Mouse (Mus musculus) cerebellum, postnatal 14 days (tissue): ENCODE measurements at regions not wholly inside any gene's neighbourhood (a gene's known extent, or its start where the extent isn't known, plus 50 kb on each side); places are given as distances from the start of the nearest gene placed in this dataset.
A peak's percentile ranks its signal among the peaks of the same experiment; 100 is the strongest.

Source experiments
- DNase-seq, 2 experiments: peaks; one replicate each; pipeline ENCODE4 v3.0.0; 2021; ENCODE audit warnings: mixed read lengths in 2 of 2

DNA sequence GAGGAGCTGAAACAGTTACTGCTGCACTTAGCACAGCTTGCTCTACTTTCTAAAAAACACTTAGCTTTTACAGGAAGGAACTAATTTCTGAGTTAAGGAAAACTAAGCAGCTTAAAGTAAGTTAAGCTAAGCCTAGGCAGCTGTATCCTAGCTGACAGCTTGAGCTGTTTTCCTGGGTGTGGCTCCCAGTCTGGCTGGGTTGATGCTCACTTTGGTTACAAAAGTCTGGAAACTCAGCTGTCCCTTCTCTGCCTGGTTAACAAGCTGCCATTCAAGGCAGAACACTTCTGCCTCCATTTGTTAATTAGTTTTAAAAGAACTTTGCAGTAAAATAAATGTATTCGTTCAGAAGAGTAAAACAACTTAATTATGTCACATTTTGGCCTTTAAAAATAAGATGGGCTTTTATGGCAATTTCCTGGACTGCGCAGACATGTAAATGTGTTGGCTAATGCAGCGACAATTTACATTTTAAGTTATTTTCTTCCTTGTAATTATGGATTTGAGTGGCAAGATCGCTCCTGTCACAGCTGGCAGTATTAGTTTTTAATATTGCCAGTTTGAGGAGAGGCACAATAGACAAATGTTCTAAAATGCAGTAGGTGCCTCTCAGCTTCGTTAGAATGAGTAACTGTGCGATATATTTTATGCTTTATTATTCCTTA is 406.2 kb downstream of the Hace1 start:
- DNase-seq, result no peak

DNA sequence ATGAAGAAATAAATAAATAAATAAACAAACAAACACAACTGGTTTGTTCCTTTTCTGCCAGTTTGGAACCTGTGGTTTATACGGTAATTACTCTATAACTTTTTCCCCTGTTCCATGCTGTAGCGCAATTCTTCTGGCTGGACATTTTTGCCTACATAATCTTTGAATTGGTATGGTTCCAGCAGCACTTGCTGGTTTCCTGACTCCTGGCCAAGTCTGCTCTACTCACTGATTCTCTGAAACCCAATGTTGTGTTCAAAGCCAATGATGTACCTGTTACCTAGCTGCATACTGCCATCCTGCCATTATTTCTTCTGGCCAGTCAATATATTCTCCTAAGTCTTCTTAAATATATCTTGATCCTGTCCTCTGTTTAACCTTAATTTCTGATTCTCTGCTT is 408.7 kb downstream of the Hace1 start:
- peak; percentile 57 to 78 for DNase-seq

DNA sequence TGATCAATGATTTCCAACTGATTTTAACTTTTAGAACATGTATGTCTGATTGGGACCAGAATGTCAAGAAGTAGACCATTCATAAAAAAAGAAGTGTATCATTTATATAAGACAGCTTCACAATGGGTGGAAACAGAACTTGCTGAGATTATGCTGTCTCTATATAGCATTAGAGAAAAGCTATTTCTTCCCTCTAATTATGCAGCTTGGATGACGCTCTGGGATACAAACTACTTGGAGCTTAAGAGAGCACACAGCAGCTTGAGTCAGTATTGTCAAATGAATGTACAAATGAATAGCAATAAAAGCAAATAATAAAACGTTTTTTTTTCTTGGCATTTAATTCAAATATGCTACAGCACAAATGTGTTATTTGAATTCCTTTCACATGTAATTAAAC is 428.7 kb downstream of the Hace1 start:
- no peak for DNase-seq

DNA sequence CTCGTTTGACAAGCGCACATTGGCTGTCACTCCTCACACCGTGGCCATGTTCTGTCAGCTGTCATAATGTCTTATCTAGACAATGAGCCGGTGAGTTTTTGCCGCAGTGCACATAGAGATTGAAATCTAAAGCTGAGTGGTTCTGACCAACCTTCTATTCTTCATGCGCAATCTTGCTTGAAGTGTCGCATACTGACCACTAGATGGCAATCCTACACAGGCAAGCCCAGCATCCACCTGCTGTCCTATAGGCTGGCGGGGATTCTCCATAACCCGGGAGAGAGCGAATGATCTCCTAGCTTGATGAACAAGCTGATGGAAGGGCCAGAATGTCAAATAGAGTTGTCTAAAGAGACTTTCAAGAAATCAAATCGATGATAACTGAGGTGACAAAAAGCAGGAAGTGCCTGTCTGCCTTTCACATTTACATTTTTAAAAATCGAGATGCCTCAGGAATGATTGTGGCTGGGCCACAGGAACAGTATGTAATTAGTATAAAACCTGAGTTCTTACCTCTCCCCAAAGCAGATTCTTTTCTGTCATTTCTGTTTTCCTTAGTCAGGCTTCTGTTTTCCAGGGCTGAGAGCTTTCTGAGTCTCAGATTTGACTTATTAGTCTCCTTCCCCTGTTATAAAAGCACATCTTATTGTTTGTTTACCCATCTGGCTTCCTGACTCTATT is 434.4 kb downstream of the Hace1 start:
- DNase-seq, result peak; percentile 79 to 83

DNA sequence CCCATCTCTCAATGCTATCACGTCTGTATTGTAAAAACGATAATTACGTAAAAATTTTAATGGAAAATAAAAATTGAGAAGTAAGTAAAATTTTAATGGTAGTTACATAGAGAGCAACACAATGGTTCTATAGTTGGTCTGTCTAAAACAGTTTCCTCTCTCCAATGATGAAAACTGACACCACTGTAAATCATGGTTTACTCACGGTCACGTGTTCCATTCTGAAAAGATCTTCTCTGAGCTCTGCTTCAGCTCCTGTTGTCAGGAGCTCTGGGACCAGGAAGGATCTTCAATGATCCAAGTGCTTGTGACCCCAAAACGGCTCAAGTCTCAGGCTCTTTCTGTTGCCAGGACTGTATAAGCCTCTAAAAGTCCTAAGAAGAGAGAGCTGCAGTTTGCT is 435.0 kb downstream of the Hace1 start:
- no peak for DNase-seq

DNA sequence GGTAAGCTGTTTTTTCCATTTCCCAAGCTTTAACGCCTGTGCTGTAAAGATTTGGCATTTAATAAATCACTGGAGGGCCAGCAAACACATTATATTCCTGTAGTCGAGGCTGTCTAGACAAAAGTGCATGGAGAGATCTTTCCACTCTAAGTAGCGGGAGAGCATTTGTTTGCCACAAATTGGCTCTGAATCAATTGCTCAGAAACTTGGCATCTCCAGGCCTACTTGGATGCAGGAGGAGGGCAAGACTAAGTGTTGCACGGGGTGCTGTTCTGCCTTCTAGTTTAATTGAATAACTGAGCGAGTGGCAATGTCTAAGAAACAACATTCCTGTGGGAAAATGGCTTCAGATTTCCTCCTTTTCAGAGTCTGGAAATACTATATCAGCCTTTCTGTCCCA is 438.7 kb downstream of the Hace1 start:
- DNase-seq, result peak; percentile 47 to 72

DNA sequence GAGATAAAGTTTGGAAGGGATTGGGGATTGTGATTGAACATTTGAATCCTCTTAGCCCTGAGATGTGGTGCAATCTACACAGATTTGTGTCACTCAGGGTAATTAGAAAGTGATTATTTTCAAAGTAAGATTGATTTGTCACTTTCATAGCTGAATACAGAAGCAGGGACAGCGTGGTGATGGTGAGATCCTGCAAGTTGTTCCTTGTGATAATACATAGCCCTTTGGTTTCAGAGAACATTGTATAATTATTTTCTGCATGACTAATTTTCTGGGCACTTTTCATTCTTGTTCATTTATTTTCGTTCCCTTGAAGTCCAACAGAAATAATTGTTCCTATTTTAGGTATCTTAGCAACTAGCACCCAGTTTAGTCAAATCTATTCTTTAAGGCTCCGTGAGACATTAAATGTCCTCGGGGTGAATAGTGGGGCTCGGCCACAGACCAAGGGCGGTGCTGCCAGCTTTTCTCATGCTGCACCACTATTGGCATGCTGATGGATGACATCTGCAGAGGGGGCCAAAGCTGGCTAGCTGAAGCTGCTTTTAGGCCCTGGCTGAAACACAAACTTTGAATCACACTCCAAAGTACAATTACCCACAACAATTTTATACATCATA is 468.0 kb downstream of the Hace1 start:
- DNase-seq, result peak; percentile 55 to 61

DNA sequence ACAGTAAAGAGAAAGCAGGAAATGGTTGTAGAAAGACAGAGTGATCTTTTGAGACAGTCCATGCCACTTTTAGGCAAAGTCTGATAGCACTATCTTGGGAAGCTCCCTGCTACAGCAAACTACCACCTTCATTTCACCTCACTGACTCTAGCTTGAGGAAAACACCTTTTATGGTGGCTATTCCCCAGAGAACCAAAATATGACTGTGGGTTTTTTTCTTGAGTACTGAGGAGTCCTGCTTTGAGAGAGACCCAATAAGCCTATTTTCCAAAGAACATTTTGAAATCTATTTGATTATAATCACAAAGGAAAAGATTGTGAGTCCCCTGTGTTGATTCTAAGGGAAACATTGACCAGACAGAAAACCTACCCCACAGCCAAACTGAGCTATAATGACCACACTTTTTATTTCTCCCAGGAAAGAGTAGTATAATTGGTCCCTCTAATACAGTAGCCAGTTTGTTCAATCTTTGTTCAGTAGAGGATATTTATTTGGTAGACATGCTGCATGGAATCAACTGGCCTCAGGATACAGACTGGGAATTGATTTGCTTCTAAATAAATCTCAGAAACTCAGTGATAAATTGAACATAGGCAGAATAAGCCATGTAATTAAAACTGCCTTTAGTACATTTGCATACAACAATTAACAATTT is 468.6 kb downstream of the Hace1 start:
- DNase-seq, result no peak

DNA sequence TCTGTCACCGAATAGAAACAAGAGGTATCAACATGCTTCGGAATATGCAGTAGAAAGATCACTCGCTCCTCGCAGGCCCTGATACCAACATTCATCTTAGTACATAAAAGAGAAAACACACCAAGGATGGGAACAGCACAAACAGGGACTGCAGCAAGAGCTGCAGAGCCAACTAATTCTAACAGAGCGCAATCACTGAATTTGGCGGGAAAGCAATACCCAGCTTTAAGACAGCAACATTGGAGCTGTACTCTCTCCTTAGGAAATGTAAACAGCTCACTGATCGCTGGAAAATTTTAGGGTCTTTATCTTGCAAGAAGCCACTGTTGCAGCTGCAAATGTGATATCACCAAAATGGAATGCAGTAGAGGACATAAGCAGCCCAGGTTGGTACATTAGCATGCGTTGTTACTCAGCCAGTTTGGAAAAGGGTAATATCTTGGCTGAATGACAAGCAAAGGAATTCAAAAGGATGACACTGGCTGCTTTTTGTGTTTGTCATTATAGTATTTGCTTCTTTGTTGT is 469.3 kb downstream of the Hace1 start:
- no peak for DNase-seq

DNA sequence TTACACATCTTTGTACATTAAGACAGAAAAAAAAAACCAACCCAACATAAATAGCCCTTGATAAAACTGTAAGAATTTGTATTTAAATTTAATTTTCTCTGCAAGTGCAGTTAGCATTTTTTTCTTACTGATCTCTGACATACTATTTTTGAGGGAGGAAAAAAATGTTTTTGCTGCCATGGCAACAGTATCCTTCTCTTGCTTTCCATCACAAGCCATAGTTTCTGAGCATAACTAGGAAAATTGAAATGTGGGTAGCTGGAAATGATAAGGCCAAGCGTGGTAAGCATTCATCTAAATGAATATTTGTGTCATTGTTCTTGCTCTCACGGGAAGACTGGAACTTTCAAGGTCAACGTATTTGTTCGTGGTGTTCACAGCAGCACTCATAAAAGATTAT is 470.0 kb downstream of the Hace1 start:
- DNase-seq, result no peak

DNA sequence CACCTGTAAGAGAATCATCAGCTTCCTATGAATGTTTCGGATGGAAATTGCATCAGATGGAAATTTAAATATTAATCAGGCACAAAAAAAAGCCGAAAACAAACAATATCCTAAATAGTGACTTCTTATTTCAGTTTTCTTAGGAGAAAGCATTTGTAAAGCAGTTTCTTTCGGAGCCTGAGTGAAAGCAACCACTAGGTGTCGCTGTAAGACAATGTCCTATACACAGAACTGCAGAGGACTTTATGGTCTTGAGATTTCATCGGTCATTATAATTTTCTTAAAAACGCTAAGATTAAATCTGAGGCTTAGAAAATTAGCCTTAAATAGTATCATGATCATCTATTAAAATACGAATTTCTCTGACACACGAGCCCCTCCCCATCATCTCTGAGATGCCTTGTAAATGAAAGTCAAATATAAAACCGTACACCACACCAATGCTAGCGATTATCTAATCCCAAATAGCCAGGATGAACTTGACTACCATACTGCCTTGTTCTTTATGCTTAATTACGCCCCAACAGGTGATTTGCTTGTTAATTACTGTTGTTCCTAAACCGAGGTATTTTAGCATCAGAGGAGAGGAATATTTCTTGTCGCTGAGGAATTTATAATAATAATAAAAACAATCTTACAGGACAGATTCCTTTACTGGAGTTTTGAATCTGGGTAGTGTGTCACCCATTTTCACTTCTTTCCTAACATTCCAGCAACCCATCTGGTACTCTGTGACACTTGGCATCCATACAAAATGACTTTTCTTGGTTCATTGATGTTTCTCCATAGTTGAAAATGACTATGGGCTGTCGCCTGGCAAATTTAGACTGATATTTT is 480.0 kb downstream of the Hace1 start:
- DNase-seq, result peak; percentile 85 to 87

DNA sequence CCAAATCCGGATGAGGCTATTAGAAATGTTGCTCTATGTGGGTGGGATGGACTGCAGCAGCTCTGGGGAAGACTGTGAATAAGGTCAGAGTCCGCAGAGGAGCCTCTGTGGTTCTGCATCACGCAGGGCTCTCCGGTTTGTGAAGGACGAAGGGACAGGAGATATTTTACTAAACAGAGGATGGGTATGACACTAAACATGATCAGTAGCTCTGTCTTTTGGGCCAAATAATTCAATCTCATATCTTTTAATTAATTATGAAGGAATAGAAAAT is 480.5 kb downstream of the Hace1 start:
- DNase-seq, result peak in 1 of 2 experiments; percentile 20

DNA sequence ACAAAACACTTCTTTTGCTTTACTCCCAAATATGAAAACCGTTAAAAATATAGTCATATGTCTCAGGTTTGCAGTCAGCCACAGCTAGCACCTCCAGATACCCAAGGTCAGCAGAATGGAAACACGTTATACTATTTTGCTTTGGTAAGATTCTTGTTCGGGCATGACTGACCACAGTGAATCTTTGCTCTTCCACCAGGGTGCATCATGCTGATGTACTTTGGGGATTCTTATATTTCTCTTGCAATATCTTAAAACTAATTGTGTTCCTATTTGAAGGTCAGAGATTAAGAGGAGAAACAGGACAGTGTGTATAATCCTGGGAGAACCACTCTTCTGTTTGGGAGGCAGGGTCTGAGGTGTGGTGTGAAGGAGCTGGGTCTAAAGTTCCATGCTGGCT is 481.7 kb downstream of the Hace1 start:
- DNase-seq, result no peak

DNA sequence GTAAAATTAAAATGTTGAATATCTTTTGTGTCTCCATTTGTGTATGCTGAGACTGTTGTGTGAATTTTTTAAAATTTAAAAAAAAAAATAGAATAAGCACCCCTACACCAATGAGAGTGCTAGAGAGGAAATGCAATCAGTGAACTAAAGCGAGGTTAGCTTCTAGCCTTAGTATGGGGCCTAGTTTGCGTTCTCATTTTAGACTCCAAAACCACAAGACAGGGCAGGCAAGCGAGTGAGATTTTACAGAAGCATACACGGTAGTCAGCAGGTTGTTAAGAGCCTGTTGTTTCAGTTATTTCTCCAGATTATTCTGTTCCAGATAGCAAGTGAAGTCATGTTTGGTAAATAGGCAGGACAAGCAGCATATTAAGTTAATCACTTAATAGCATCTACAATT is 486.2 kb downstream of the Hace1 start:
- DNase-seq, result no peak

DNA sequence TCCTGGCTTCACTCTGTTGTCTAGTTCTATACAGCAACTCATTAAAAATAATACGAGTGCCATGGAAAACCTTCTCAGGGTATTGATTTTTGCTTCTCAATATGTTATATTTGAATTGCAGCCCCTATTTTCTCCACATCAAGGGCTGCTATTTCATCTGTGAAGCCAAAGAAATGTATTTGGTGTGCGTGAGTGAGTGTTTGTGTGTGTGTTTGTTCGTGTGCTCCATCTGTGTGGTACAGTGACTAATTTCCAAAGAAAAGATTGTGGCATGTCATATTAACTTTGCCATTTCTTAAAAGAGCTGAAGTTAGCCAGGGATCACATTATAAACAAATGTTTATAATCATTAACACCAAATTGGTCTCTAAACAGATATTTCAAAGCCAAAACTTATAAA is 493.1 kb downstream of the Hace1 start:
- DNase-seq, result no peak

DNA sequence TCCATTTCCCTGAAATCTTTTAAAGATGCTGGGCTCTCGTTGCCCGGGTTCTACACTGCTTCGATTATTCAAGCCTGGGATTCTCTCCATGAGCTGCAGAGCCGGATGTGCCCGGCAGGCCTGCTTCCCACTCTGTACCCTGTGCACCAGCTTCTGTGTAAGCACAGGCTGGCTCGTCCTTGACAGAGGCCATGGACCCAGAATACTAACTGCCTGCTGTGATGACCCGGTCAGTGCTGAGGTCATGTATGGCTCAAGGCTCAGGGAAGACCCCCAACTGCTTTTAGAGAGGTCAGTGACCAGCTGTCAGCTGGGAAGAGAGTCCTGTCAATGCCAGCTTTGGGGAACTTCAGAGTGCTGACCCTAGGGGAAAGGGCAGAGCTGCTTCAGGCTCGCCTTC is 493.6 kb downstream of the Hace1 start:
- DNase-seq, result peak; percentile 13 to 14

DNA sequence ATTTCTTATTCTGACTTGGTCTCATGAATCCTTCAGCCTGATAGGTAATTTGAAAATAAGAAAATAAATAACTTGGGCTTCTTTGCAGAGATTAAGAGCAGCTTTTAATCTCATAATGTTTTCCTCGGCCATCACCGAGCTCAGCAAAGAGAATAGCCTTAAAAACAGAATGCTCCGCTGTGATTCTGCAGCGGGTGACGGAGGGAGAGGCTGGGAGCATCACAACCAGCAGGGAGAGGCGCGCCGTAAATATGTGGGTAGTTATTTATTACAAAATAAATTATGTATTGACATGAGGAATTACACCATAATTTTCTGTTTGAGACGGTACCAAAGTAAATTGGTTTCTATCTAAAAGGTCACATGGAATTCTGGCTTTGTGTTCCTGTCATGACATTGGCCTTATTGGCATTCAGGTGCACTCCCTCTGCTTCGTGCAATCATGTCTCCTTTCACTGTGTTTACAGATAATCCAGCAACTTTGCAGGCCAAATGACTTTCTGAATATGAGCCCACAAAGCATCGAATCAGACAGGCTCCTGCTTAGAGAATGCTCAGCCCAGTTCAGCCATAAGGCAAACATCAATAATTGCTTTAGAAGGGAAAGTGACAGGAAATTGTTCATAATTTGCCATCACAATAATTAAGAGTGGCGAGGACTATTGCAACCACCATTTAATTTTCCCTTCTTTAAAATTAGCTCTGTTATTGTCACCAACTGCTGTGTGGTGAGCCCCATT is 494.4 kb downstream of the Hace1 start:
- DNase-seq, result peak in 1 of 2 experiments; percentile 24

DNA sequence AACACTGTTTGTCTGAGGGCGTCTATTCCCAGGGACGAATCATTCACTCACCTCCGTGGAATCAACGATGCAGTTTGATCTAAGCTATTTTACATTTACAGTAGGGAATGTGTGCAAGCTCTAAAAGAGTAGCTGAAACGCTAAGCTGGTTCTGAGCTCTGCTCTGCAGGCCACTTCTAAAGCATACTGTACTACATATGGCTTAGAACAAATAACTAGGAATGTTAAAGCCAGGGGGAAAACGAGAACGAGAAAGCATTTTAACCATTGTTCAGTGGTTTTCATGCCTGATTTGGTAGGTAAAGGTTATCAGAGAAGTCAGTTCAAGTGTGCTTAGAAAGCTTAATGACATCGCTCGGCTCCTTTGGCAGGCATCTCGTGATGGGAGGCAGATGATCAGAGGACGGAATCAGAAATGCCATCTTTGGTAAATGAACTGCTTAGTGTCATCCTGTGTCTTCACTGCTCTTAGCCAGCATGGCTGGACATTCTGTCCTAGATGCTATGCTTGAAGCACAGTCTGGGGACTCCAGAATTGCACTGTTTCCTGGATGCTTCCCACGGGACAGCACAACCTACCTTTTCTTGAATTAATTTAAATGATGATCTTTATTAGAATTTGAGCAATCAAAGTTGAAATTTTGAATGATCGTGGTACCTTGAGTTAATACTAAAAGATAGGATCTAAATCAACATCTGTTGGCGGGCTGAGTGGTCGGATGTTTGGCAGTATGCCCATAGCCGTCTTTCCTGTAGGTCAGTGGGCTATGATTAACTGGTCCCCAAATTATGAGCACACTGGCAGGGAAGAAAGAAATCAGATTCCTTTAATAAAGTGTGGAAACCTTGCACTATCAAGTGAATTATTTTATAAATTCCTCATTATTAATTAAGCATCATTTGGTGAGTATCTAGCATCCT is 495.2 kb downstream of the Hace1 start:
- peak; percentile 63 to 66 for DNase-seq

DNA sequence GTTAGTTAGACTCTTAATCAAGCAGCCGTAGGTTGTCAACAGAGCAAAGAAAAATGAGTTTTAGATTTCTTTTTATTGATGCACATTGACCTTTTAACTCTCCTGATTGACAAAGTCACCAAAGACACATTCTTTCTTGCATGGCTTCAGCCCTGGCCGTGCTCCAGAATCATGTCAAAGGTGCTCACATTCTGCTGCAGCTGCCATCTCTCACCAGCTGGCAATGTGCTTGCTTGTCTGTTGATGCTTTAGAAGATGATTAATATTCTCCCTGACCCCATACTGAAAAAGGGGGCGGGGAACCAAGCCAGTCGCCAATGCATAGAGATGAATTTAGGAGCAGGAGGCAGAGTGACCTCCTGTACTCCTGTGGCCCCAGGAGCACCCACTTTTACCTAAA is 510.1 kb downstream of the Hace1 start:
- DNase-seq, result peak; percentile 70 to 81

DNA sequence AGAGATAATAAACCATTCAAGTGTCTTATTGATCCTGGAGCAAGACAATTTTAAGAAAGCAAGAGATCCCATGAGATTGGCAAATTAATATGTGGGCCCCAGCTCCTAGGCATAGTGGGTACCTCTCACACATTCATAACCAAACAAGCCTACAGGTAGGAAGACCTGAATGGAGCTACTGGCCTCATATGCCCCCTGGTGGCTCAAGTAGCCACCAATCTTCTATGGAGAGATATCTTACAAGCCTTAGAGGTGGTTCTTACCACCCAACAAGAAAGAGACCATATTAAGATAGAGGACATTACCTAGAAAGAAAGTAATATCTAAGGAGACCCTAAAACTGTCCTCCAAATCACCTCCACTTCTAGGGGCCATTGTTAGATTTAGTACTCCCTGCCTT is 523.2 kb downstream of the Hace1 start:
- DNase-seq, result no peak

DNA sequence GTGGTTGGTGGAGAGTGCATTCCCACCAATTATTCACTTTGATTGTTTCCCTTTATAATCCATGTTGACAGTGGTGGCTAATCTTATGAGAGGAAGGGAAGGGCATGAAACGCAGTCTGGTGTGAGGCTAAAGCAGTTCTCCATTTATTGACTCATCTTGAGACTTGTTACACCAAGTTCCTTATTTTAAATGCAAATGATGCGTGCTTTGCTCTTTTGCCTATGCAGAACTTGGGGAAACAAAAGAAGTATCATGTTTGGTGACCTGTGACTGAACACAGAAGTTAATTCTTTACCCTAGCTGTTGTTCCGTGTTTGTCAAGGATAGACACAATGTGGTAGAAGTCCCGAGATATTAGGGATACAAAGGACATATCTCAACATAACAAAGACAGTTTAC is 531.2 kb downstream of the Hace1 start:
- no peak for DNase-seq
